Mouse (Mus musculus) heart, postnatal 0 days (tissue): Measurements from ENCODE around the gene Edem2.

Experiments used
- CTCF ChIP-seq: IDR thresholded peaks from 2 replicates; pipeline ENCODE4 v1.5.1; 2016; ENCODE audit warnings: antibody characterized with exemption, control low read depth, low read depth
- EP300 ChIP-seq: IDR thresholded peaks from 2 replicates; pipeline ENCODE4 v1.6.1; 2016; ENCODE audit warnings: antibody characterized with exemption, low read depth

DNA sequence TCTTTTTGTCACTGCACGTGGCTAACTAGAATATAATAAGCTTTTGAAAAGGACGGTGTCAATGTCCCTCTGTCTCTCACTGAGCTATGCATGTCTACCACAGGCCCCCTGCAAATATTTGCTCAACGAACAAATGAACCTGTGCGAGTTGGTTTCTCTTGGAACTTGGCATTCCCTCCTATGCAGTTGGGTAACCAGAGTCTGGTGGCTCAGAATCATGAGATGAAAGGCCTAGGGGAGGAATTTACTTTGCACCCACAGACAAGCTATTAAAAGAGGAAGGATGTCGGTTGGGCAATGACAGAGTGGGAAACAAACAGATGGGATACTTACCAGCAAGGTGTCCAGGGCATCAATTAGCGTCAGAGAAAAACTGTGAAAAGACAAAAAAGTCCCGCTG, 3.0 kb downstream of the Edem2 start:
- no peak for TF ChIP-seq CTCF
- TF ChIP-seq EP300, result no peak
